Mouse (Mus musculus) ES-Bruce4 (cell line): Measurements from ENCODE around the gene Specc1. TPM values are rescaled to one million over a fixed set of nuclear protein-coding genes. Genes with fewer than 3 reads are reported as not detected.

Experiments
- H3K27ac ChIP-seq: 2 replicates; pipeline ENCODE4 v1.5.1; 2012; ENCODE audit warnings: low read length, inconsistent platforms; ENCODE audit not compliant: insufficient read depth
- H3K27me3 ChIP-seq: 2 replicates; pipeline ENCODE4 v1.6.1; 2012; ENCODE audit warnings: mild to moderate bottlenecking, low read length, inconsistent platforms; ENCODE audit not compliant: control insufficient read depth, poor library complexity, insufficient read depth, severe bottlenecking
- H3K36me3 ChIP-seq: 2 replicates; pipeline ENCODE4 v1.6.1; 2012; ENCODE audit warnings: inconsistent platforms, mild to moderate bottlenecking, low read length, moderate library complexity; ENCODE audit not compliant: control insufficient read depth, poor library complexity, insufficient read depth, severe bottlenecking
- H3K4me1 ChIP-seq: one replicate; pipeline ENCODE4 v1.8.1; 2011; ENCODE audit warnings: low read length; ENCODE audit not compliant: control insufficient read depth, insufficient read depth
- H3K4me3 ChIP-seq: 2 replicates; pipeline ENCODE4 v1.5.1; 2011; ENCODE audit warnings: low read depth, mild to moderate bottlenecking, low read length
- H3K9ac ChIP-seq: 2 replicates; pipeline ENCODE4 v1.6.1; 2012; ENCODE audit warnings: low read depth, mild to moderate bottlenecking, inconsistent platforms; ENCODE audit not compliant: poor library complexity, severe bottlenecking
- H3K9me3 ChIP-seq: replicated peaks from 2 replicates; pipeline ENCODE4 v1.6.1; 2012; ENCODE audit warnings: mild to moderate bottlenecking, low read length, inconsistent platforms; ENCODE audit not compliant: control insufficient read depth, poor library complexity, insufficient read depth, severe bottlenecking
- CTCF ChIP-seq: IDR thresholded peaks from one replicate; pipeline ENCODE4 v1.8.1; 2011; ENCODE audit warnings: low read depth, low read length
- EP300 ChIP-seq: IDR thresholded peaks from 2 replicates; pipeline ENCODE4 v1.6.1; 2011; ENCODE audit warnings: low read depth, low read length; ENCODE audit not compliant: insufficient read depth
- POLR2A ChIP-seq: IDR thresholded peaks from one replicate; pipeline ENCODE4 v1.8.1; 2011; ENCODE audit warnings: low read length; ENCODE audit not compliant: insufficient read depth
- polyA plus RNA-seq: library from polyadenylated mRNA; stranded (reverse); fragments of >200 nt; gene quantifications from 2 replicates; pipeline ENCODE4 v1.2.4, GENCODE M21; 2011; ENCODE audit warnings: low read depth; ENCODE audit not compliant: missing spikeins, insufficient read depth, insufficient read length

Specc1 gene
- polyA plus RNA-seq, 1 experiment = 32.1 TPM

DNA sequence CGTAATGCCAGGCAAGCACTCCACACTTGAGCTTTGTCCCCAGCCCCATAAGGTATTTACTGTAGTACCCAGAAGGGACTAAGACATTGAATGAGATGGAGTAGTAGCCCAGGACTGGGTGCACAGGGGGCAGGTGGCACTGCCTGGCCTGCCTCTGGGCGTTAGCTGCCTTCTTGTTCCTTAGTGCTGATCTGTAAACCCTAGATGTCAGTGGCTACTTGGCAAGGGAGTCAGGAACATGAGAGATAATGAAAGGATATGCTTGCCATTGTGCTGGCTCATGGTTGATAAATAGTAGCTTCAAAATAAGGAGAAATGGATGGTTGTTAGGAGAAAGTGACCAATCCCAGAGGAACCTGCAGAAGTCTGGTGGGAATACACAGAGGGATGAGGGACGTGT lies 65.5 kb downstream of the Specc1 start:
- no peaks in the 10 kb centered on the region for H3K4me1 ChIP-seq
- no peak overlapping the region for H3K9ac ChIP-seq
- TF ChIP-seq CTCF (no peak), POLR2A (no peak), EP300 (no peak)
- no peaks in the 10 kb centered on the region for H3K27me3 ChIP-seq
- no peak overlapping the region for H3K4me3 ChIP-seq
- no peaks in the 10 kb centered on the region for H3K36me3 ChIP-seq
- no peak overlapping the region for H3K27ac ChIP-seq
- no peaks in the 10 kb centered on the region for H3K9me3 ChIP-seq

DNA sequence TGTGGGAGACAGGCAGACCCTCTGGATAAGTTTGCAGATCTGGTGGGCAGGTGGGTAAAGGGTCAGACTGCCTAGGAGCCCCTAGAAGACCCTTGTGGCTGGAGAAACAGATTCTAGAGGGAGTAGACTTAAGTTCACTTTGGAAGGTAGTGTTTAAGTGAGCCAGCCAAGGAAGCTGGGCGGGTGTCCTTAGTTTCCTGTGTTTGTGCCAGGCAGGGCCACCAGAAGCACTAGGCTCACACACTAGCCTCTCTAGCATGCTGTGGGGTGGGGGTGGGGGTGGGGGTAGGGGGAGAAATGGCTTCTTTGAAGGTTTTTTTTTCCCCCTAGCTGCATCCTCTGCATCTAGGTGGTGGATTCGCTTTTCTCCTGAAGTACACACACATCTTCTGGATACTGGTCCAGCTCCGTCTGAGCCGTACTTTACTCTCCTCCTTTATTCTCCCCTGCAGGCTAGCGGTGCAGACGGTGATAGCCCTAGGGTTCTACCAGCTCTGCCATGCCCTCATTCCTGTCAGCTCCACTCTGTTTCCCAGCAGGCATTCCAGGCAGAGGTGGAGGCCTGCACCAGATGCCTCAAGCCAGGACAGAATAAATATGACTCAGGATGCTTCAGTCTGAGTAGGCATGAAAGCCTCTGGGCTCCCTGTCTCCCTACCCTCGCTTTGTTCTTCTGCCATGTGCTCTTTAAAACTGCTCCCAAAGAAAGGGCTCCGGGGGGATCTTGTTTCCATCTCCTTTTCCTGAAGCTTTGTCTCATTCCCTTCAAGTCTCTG lies 66.3 kb downstream of the Specc1 start:
- Histone ChIP-seq H3K4me1 (no peaks in the 10 kb centered on the region), H3K27me3 (no peaks in the 10 kb centered on the region), H3K36me3 (no peaks in the 10 kb centered on the region), H3K27ac (no peak overlapping the region), H3K4me3 (no peak overlapping the region), H3K9me3 (no peaks in the 10 kb centered on the region), H3K9ac (no peak overlapping the region)
- TF ChIP-seq POLR2A (no peak), CTCF (no peak), EP300 (no peak)

DNA sequence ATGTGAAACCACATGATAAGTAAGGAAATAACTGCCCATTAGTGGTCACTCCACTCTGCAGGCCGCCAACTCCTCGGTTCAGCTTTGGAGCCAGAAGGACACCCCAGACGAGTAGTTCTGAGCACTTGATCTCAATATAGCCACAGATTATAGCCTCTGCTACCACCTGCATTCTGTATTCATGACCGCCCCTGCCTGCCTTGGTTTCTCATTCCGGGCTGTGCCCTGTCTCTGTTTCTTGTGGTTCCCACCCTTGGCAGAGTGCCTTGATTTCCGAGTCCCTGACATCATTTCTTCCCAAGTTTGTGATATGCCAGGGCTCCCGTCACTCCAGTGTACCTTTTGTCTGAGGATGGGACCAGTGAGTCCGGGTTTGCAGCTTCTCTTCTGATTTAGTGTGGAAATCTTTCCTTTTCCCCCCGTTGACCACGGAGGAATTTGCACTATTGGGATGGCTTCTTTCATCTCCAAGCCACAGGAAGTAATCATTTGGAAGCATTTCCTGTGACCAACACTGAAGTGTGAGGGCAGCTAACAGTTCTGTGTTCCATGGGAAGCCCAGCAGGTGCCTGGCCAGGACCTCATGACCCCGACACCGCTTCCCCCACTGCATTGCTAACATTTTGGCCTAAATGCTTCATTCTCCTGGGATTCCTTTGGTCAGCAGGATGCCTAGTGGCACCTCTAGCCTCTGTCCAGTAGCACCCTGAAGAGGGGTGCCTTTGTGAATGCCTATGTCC lies 67.1 kb downstream of the Specc1 start:
- Histone ChIP-seq H3K9me3 (no peaks in the 10 kb centered on the region), H3K27ac (no peak overlapping the region), H3K36me3 (no peaks in the 10 kb centered on the region), H3K4me1 (no peaks in the 10 kb centered on the region), H3K4me3 (no peak overlapping the region), H3K27me3 (no peaks in the 10 kb centered on the region), H3K9ac (no peak overlapping the region)
- TF ChIP-seq CTCF = no peak
- no peak for TF ChIP-seq POLR2A
- no peak for TF ChIP-seq EP300

DNA sequence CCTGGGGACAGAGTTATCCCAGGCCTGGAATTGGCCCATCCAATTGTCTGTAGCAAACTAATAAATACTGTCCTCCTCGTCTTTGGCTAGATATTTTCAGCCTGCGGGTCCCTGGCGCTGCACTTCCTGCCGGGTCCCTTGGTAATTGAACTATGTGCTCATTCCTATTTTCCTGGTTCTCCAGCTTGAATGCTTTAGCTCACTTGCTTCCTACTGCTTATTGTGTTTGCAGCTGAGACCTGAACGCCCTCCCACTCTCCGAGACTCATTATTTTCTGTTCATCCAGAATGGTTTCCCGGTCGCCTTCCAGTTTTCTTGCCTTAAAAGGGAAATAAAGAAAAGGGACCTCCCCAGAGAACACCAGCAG lies 67.7 kb downstream of the Specc1 start:
- Histone ChIP-seq H3K27ac (no peak overlapping the region), H3K4me3 (no peak overlapping the region), H3K9ac (no peak overlapping the region), H3K9me3 (no peaks in the 10 kb centered on the region), H3K4me1 (no peaks in the 10 kb centered on the region), H3K36me3 (no peaks in the 10 kb centered on the region), H3K27me3 (no peaks in the 10 kb centered on the region)
- TF ChIP-seq CTCF (no peak), POLR2A (no peak), EP300 (no peak)

DNA sequence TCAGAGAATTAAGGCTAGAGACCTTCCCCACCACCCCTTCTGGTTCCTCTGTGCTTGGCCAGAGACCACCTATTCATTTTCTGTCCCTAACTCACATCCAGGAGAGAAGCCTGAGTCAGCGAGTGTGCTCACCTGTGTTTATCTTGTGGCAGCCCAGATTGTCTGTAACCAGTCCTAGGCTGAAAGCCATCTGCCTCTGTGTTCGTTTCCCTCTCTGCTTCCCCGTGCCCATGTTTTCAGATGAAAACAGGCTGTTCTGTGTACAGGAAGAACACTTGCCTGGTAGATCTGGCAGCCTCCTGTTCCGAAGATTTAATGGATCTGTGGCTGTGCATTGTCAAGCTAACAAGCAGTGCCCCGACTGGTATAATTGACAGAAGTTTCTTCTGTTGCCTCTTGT lies 68.4 kb downstream of the Specc1 start:
- no peaks in the 10 kb centered on the region for H3K4me1 ChIP-seq
- H3K9ac ChIP-seq = no peak overlapping the region
- no peaks in the 10 kb centered on the region for H3K36me3 ChIP-seq
- no peak overlapping the region for H3K27ac ChIP-seq
- TF ChIP-seq CTCF = no peak
- no peak for TF ChIP-seq POLR2A
- no peak for TF ChIP-seq EP300
- H3K27me3 ChIP-seq = no peaks in the 10 kb centered on the region
- no peak overlapping the region for H3K4me3 ChIP-seq
- no peaks in the 10 kb centered on the region for H3K9me3 ChIP-seq

DNA sequence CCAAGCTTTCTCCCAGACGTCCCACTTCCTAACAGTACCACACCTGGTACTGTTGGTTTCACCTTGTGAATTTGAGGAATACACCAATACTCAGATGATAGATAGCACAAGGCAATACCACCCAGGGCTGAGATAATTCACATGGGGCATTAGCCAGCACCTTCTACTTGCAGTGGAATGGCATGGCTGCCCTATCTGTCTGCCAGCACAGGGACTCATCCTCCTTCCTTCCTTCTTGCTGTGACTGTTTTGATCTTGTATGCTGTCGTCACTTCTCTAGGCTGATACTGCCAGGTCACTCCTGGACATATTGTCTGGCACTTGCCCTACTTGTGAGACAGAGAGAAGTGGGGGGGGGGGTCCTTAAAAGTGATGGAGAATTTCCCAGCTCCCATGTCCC lies 69.2 kb downstream of the Specc1 start:
- Histone ChIP-seq H3K4me3 (no peak overlapping the region), H3K27ac (no peak overlapping the region), H3K9me3 (no peaks in the 10 kb centered on the region), H3K36me3 (no peaks in the 10 kb centered on the region), H3K9ac (no peak overlapping the region), H3K27me3 (no peaks in the 10 kb centered on the region), H3K4me1 (no peaks in the 10 kb centered on the region)
- TF ChIP-seq EP300 (no peak), CTCF (no peak), POLR2A (no peak)
